Mouse (Mus musculus) kidney, postnatal 14 days (tissue): ENCODE data around the gene Rgs3.
"Not testable (repeated sequence)": the region's sequence is repeated elsewhere in the genome, so short reads cannot be mapped to it uniquely, and the experiment has no call there.

Source experiments
- DNase-seq: peaks from one replicate; pipeline ENCODE4 v3.0.0; 2022; ENCODE audit warnings: mixed read lengths

Gene Rgs3

DNA sequence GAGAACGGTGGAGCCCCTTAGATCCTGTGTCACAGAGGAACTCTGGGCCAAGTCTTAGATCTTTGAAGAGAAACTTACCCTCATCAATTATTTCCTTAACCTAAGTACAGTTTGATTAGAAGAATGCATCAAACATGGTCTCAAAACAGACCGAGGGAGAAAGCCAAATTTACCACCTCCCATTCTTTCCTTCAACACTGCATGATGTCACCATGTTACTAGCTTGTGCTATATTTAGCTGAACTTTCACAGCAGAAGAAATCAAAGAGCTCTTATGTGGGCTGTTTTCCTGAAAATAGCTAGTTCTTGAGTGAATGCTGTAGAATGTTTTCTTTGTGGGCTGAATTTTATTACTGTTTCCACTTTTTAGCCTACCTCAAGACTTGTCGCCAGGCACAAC is 2.2 kb upstream of the Rgs3 start:
- DNase-seq, result no peak

DNA sequence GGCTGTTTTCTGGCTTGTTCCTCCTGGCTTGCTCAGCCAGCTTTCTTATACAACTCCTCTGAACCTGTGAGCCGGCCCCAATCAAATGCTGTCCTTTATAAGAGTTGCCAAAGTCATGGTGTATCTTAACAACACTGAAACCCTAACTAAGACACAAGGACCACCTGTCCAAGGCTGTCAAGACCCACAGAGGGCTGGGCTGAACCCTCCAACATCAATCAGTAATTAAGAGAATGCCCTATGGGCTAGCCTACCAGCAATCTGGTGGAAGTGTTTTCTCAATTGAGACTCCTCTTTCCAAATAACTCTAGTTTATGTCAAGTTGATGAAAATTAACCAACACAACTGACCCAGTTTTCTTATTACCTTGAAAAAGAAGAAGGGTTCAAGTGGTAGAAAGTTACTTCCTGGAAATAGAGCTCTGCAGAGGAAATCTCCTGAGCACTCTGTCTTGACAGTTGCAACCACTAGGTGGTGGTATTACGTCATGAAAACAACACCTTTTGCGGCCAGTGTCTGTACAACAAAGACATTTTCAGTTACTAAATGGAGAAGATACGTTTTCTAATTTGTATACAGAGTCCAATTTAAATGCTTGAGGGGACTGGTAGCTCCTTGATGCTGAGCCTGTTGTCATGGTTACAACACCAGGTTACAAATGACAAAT is 1.4 kb downstream of the Rgs3 start:
- peak; percentile 87 for DNase-seq

DNA sequence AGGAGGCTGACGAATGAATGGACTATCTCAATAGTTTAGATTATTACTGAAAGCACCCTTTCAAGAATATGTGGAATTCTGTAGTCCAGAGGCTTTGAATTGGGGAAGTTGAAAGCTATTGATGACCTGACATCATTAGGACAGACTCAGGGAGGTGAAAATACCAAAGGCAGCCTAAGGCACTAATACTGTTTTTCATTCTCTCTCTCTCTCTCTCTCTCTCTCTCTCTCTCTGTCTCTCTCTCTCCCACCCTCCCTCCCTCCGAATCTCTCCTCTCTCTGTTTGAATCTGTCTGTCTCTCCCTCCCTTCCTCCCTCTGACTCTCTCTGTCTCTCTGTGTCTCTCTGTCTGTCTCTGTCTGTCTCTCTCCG is 2.0 kb downstream of the Rgs3 start:
- no peak for DNase-seq

DNA sequence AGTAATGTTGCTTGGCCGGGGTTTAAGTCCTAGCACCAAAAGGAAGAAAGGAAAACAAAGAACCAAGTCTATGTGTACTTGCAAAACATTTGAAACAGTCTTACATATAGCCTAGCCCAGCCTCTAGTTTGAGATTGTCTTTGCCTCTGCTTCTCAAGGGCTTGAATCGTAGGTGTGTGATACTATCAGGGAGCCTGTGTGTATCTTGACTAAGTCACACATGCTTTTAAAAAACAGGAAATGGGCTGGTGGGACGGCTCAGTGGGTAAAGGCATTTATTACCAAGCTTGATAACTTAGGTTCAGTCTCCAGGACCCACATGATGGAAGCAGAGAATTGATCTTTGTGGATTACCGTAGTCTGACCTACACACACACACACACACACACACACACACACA is 2.4 kb downstream of the Rgs3 start:
- DNase-seq, result no peak

DNA sequence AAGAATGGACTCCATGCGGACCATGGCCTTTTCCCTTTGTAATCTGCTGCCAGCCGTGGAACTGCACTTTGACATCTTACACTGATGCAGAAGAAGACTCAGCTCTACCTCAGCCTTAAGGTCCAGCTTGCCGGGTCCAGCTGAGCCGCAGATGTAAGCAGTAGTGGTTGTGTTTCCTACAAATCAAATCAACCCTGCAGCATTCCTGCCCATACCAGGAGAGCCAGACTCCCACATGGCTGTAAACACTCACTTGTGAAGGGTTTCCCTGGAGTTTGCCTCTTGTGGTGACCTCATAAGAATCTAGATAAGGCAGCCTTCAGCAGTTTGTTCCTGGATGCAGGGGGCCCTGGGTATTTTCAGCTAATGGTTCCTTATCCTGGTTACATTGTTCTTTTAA is 6.9 kb downstream of the Rgs3 start:
- no peak for DNase-seq

DNA sequence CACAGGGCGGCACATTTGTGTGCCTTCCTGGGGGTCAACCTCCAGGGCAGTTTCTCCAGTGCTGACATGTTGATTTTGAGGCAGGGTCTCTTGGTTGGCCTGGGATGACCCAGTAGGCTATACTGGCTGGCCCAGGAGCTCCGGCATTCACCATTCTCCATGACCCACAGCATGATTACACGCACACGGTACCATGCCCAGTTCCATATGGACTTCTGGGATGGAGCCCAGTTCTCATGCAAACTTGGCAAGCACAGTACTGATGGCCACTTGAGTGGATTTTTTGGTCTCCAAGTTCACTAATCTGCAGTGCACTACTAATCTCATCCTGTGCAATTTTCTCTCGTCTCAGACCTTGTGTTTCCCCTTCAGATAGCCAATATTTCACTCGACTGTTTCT is 8.0 kb downstream of the Rgs3 start:
- DNase-seq, result no peak

DNA sequence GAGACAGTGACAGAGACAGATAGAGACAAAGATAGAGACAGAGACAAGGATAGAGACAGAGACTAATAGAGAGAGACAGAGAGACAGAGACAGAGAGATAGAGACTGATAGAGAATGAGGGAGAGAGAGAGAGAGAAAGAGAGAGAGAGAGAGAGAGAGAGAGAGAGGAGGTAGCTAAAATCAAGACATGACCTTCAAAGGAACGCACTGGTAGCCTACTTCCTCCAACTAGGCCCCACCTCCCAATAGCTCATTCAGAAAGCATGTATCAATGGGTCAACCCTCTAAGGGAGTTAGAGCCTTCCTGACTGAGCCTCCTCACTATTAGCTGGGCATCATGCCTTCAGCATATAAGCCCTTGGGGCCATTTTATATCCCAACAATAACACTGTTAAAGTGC is 8.7 kb downstream of the Rgs3 start:
- DNase-seq, result no peak

DNA sequence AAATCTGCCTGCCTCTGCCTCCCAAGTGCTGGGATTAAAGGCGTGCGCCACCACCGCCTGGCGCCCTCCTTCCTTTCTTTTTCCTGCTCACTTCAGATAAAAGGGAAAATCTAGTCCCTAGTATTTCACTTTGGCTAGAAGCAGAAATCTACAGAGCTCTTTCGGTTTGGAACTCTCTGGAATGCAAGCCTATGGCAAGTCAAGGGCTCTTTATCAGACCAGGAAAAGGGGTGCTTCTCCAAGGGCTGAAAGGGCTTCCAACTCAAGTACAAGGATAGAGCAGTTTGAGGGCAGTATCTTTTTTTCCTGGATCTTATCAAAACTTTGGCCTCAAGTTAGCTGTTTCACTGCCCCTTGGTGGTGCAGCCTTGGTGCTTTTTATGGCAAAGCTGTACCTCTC is 10.0 kb downstream of the Rgs3 start:
- no peak for DNase-seq

DNA sequence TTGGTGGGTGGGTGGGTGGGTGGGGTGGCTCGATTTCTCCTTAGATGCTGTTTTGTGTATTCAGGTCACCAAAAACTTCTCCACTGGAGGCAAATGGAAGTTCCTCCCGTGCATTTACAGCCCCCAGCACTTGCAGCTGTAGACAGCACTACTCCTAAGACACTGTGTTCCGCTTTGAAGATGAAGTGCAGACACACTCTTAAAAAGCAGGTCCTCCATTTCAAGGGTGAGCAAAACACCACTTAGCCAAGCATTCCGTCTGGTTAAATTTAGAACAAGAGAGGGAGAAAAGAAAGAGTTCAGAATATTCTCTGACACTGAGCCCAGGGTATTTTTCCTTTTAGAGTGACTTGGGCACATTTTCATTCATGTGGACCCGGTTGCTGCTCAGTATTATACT is 10.4 kb downstream of the Rgs3 start:
- no peak for DNase-seq

DNA sequence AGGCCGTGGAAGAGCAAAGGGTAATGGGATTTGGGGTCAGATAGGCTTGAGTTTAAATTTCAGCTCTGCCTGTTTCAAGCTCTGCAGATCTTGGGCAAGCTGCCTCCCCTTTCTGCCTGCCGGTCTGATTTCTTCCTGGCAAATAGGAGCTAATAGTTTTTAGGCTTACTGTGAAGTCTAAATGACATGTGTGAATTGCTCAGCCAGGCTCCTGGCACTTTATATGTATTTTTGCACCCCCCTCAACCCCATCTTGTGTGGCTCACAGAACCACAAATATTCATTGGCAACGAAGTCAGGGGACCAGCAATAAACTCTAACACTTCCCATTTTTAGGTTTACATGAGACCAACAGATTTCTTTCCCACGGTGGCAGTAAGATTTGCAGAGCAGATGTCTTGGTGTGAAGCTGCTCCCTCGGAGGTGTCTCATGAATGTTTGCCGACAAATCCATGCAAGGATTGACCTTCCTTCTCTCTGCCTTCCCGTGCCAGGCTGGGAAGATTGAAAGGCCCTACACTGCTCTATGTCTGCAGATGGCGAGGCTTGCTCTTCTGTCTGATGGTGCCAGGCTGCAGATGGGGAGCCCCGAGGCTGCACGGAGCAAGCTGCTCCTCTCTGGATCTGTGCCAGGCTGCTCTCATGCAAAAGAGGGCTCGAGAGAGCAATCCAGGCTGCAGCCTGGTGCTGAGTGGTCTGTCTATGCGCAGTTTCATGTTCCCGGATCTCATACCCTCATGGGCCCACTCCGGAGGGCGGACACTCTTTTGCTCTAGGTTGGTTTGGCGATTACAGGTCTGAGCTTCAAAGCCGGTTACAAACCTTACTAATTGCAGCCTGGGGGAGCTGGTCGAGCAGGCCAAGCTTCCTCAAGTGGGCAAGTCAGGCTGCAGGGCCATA is 23.0 kb downstream of the Rgs3 start:
- peak; percentile 24 for DNase-seq

DNA sequence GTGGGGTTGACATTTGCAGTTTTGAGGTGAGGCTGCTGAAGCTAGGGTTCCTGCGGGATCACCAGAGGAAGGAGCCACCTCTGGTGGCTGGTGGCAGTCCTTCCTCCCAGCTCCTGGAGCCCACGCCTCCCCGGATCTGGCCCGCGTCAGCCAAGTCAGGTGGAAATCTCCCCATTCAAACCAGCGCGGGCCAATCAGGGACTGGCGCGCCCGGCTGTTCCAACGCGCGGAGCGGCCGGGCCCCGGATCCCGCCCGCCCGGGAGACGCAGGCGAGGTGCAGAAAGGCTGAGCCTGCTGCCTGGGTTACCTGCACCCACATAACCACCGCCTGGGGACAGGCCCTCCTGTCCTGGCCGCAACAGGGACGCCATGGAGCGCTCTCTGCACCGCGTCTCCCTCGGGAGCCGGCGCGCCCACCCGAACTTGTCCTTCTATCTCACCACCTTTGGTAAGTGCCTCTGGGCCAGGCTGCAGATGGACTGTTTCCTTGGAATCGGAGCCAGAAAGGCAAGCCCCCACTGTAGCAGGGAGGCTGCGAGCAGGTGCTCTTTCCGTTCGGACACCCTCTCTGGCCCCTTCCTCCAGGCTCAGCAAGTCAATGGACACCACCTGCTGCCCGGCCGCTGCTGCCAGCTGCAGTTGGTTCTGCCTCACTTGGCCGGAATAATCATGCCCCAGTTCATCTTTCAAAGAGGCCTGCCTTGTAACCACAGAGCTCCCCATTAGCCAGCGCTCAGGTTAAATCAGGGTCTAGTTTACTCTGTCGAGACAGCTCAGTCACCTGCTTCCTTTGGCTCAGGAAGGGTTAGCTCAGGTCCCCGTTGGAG is 23.8 kb downstream of the Rgs3 start:
- peak; percentile 76 for DNase-seq

DNA sequence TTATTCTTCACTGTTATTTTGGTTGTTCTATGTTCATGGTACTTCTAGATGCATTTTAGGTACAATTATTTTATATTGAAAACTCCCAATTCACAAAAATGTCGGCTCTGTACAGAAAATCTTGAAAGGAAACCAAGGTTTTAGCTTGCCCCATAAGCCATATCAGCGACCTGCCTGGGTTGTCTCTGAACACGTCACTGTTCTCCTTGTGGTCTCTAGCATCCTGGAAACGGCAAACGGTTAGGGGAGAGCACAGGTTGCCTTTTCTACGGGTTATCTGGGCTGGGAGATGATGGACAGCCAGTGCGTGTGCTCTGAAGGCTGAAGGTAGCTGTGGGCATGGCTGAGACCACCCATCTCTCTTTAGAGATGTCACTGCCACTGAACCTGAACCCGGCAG is 27.4 kb downstream of the Rgs3 start:
- DNase-seq, result no peak

DNA sequence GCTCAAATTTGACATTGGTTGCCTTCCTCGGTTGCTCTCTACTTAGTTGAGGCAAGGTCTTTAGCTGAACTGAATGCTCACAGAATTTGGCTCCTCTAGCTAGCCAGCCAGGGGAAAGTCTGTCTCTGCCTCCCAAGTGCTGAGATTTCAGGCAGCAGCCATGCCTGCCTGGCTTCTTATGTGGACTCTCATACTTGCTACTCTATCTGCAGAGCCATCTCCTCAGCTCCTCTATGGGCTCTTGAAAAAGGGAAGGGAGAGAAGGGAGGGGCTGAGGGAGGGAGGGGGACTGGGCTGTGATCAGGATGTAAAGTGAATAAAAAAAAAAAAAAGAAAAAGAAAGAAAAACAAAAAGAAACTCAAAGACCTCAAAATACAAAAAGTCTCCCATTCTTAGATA is 31.2 kb downstream of the Rgs3 start:
- DNase-seq, result no peak

DNA sequence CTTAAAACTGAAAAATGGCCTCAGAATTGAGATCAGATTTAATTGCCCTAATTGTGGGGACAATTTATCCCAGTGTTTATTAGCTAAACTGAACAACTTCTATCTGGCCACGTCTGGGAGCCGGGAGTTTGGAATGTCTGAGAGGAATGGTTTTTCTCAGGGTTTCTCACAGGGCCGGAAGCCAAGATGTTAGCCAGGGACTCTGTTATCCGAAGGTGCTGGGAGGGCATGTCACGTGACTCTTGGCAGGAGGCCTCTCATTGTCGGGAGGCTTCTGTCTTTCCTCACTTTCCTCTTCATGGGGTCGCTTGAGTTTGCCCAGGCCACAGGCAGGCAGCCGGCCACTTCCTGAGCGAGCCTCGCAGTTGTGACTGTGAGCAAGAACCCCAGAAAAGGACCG is 31.7 kb downstream of the Rgs3 start:
- DNase-seq, result peak; percentile 59

DNA sequence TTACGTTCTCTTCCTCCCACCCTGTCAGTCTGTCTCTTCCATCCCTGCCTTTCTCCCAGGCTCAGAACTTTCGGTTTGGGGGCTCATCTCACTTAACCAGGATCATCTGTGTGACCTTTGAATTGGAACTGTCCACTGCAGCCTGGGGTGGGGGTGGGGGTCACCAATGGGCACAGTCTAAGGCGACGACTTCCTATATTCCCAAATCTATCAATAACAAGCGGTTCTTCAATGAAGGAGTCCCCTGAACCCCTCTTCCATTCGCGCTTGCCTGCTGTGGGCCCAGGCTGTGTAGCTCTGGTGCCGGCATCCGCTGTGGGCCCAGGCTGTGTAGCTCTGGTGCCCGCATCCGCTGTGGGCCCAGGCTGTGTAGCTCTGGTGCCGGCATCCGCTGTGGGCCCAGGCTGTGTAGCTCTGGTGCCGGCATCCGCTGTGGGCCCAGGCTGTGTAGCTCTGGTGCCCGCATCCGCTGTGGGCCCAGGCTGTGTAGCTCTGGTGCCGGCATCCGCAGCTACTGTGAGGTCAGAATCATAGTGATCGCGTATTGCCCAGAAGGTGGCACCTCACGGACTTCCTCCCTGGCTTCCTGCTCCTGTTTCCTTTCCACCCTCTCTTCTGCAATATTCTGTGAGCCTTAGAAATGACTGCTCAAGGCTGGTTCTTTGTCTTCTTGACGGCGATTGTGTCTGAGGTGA is 34.0 kb downstream of the Rgs3 start:
- not testable (repeated sequence) for DNase-seq

DNA sequence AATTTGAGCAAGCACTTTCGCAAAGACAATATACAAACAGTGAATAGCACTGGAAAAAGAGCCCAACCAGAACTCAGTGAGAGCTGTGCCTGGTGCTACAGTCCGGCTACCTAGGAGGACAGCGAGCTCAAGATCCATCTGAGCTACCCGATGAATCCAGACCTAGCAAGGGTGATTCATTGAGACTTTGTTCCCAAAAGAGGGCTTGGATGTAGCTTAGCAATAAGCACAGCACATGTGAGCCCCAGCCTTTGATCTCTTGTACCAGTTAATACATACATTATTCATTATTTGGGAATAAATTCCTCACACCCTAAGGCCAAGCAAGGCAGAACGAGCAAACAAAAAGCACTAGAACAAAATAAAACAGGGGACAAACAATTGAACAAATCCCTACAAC is 34.8 kb downstream of the Rgs3 start:
- DNase-seq, result no peak

DNA sequence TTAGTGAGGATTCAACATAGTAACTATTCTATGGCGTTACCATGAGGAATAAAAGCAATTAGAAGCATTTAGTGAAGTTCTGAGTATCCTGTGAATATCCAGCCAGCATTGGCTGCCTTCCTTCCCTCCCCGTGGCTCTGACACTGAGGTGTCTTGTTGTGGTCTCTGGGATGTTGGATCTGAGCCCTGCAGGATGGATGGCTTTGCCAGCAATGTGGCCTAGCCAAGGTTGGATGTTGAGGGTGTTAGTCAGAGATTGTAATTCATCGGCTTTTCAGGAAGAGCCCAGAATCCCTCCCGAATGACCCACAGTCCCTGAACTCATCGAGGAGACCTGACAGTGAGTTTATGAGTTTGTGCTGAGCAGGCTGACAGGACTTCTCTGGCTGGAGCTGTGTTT is 36.4 kb downstream of the Rgs3 start:
- peak; percentile 66 for DNase-seq

DNA sequence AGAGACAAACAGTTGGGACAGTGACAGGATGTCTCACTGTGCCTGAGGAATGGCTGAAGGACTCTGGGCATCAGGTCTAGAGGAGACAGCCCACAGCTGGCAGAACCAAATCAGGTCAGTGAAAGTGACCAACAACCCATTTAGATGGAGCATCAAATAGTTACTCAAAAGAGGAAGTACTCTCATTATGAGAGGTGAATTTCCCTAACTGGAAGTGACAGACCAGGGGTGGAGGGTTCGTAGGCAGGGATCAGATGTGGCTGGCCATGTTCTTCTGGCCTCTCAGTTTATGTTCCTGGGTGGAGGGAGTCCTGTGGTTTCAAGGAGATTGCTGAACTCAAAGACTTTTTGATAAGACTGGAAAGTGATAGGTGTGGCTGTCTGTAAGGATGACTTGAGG is 40.9 kb downstream of the Rgs3 start:
- no peak for DNase-seq

DNA sequence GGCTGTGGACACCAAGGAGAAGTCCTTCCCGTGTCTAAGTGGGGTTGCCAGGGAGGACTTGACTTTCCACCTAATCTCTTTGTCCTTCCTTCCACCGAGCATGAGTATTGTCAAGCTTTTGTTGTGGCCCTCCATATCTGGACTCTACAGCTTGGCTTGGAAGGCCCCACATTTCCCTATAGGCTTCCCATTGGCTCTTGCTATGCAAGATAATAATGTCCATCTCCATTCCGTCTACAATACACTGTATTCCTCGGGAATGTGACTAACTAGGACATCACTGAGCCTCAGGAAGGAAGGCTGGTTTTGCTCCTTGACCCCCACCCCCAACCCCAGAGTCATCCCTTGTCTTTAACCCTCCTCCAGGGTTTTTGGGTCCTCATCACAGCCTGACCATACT is 44.0 kb downstream of the Rgs3 start:
- no peak for DNase-seq

DNA sequence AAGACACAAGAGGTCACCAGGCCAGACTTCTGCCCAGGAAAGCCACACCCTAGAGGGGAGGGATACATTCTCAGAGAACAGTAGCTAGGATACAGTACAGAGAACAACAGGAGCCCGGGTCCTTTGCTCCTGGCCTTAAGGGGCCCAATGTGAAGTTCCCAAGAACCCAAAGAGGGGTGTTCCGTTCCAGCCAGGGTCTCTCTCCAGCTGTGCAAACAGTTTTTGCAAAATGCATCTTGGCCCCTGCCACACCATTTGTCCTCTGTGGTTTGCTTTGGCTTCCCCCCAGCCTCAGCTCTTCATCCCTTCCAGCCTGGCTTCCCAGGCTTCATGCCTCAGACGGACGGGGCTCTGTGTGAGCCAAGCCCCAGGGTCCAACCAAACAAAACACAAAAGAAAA is 44.4 kb downstream of the Rgs3 start:
- peak; percentile 54 for DNase-seq

DNA sequence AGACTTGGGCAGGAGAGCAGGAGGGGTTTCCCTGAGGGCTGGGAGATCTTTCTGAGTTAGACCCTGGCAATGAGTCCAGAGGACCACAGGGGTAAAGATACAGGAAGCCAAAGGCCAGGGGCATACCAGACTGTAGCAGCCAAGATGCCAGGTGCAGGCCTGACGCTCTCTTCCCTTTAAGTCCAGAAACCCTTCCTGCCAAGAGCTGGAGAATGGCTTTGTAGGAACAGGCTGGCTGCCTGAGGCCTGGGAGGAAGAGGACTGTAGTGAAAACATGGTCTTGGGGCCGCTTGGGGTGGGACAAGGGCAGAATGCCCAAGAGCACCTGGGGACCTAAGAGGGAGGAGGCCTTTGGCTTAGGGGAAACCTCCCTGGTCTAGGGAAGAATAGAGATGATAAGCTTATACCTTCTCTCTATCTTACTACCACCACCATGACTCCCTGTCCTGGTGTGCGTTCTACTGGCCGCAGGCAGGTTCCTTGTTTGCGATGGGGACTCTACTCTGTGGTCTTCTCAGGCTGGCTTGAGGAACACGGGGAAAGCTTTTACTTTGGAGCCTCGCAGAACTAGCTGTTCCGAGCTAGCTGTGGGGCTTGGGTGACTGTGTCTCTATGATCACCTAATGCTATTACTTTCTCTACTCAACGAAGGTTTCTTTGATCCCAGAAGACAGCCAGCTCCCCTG is 46.4 kb downstream of the Rgs3 start:
- no peak for DNase-seq

DNA sequence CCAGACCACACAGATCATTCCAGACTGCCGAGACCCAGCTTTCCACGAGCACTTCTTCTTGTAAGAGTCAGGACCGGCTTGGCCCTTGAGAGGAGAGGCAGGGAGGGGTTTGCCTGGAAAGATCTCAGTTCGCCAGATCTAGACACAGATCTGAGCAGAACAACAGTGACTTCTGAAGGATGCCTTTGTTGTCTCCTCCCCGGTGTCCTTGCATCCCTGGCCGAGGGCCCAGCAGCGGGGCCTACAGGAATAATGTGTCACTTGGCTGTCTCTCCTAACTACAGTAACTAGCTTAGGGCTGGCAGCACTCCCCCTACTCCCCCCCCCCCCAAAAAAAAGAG is 46.9 kb downstream of the Rgs3 start:
- peak; percentile 56 for DNase-seq

DNA sequence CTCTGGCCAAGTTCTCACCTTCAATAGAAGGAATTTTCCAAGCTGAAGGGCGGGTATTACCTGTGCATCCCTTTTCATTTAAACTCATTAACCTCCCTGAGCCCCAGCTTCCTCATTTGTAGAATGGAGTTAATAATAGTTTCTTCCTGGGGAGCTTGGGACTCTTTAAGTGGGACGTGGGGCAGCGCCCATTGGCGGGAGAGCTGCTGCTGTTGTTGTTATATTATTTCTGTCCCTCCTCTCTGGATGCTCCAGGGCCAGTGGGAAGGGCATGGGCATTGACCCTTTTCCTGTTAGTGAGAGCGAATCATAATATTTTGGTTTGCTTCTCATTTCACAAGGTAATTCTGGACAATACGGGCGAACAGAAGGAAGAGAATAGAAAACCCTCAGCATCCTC is 47.3 kb downstream of the Rgs3 start:
- no peak for DNase-seq
